Mouse (Mus musculus): ENCODE data around the gene Plxna4. TPM values are rescaled to one million over a fixed set of nuclear protein-coding genes. Genes with fewer than 3 reads are reported as not detected.

The Plxna4 gene
- polyA plus RNA-seq, 1 experiment from 2014 or later = 0.91 TPM

DNA sequence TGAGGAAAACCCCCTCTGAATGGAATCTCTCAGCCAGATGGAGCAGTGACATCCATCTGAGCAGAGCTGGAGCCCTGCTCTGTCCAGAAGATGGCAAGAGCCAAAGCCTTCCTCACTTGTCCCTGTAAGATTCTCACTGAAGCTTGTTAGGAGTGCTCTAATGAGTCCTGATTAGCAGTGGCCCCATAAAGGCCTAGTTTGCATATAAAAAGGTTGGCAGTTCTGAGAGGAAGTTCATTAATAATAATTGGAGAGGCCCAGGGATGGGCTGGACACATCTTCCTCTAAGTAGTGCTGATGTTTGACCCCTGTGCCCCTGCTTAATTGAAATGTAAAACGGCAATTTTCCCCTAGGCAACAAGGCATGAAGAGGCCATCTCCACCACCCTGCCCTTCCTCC, 361.4 kb downstream of the Plxna4 start:
- Histone ChIP-seq H3K4me3 (ENCODE audit: low read depth, low read length) (no peak overlapping the region), H3K9ac (ENCODE audit: low read depth, low read length) (no peak overlapping the region), H3K27me3 (replicated peaks; ENCODE audit: control insufficient read depth, insufficient read depth, low read length) (no peaks in the 10 kb centered on the region), H3K27ac (ENCODE audit: low read depth, low read length) (no peak overlapping the region), H3K4me1 (replicated peaks; ENCODE audit: control insufficient read depth, insufficient read depth, low read length) (no peaks in the 10 kb centered on the region), H3K9me3 (ENCODE audit: control insufficient read depth) (no peaks in the 10 kb centered on the region), H3K36me3 (ENCODE audit: control insufficient read depth, insufficient read depth) (no peaks in the 10 kb centered on the region), H3K4me2 (replicated peaks; ENCODE audit: low read depth) (no peak overlapping the region)
- ATAC-seq = no peak
- WGBS = 65% methylated on average over 1 of the region's 1 CpGs
- no peak for TF ChIP-seq CTCF (IDR thresholded peaks at IDR 0.05; ENCODE audit: low read depth)

DNA sequence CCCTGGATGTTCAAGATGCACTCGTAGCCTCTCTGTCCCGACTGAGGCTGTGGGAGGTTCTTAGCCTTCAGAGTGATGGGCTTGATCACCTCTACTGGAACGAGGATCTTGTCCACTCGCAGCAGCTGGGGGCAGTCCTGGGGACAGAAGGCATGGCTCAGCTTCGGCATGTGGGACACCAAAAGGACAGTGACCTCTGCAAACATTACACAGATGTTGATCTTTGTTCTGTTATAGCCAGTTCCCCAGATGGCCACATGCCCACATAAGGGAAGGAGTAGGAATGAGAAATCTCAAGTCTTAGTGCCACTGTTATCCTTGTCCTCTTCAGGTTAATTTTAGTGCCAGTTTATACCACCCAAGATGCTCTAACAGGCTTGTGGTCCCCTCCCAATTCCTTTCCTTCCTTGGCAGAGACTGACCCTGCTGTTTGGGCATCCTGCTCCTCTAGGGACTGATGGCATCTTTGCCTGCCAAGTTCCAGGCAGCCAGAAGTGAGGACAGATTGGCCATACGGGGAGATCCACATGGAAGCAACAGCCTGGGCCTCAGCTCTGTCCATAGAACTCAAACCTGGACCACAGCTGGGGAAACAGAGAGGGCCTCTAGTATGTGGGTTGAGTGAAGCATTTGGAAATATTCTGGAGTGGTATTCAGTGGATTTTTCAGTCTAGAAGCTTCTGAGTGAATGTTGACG, 363.8 kb downstream of the Plxna4 start:
- no peak for ATAC-seq
- Histone ChIP-seq H3K36me3 (ENCODE audit: control insufficient read depth, insufficient read depth) (no peaks in the 10 kb centered on the region), H3K27me3 (replicated peaks; ENCODE audit: control insufficient read depth, insufficient read depth, low read length) (no peaks in the 10 kb centered on the region), H3K9me3 (ENCODE audit: control insufficient read depth) (no peaks in the 10 kb centered on the region), H3K9ac (ENCODE audit: low read depth, low read length) (no peak overlapping the region), H3K4me3 (ENCODE audit: low read depth, low read length) (no peak overlapping the region), H3K4me1 (replicated peaks; ENCODE audit: control insufficient read depth, insufficient read depth, low read length) (no peaks in the 10 kb centered on the region), H3K27ac (ENCODE audit: low read depth, low read length) (no peak overlapping the region), H3K4me2 (replicated peaks; ENCODE audit: low read depth) (no peak overlapping the region)
- no peak for TF ChIP-seq CTCF (IDR thresholded peaks at IDR 0.05; ENCODE audit: low read depth)
- WGBS = 76% methylated on average over 7 of the region's 7 CpGs

DNA sequence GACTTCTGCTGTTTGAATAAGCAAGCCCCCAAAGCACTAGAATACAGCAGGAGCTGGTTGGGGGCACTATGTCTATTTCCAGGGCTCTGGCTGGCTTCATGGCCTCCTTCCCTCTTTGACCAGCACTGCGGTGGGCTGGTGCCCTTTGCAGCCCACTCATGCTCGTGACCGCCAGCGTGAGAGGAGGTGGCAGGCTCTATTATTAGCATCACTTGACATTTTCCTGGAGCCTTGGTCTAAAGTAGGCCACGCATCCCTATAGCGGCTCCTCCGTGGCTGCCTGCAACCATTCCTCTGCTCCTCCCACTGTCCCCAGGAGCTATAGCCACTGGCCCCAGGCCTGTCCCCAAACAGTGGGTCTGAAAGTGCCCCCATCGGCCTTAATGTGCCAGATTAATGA, 367.2 kb downstream of the Plxna4 start:
- H3K4me1 ChIP-seq (replicated peaks; ENCODE audit: control insufficient read depth, insufficient read depth, low read length) = no peaks in the 10 kb centered on the region
- H3K36me3 ChIP-seq (ENCODE audit: control insufficient read depth, insufficient read depth) = no peaks in the 10 kb centered on the region
- no peak overlapping the region for H3K4me2 ChIP-seq (replicated peaks; ENCODE audit: low read depth)
- no peak for ATAC-seq
- H3K4me3 ChIP-seq (ENCODE audit: low read depth, low read length) = no peak overlapping the region
- no peak overlapping the region for H3K9ac ChIP-seq (ENCODE audit: low read depth, low read length)
- TF ChIP-seq CTCF (IDR thresholded peaks at IDR 0.05; ENCODE audit: low read depth) = no peak
- no peaks in the 10 kb centered on the region for H3K27me3 ChIP-seq (replicated peaks; ENCODE audit: control insufficient read depth, insufficient read depth, low read length)
- no peaks in the 10 kb centered on the region for H3K9me3 ChIP-seq (ENCODE audit: control insufficient read depth)
- 82% methylated on average over 8 of the region's 8 CpGs for WGBS
- H3K27ac ChIP-seq (ENCODE audit: low read depth, low read length) = no peak overlapping the region

DNA sequence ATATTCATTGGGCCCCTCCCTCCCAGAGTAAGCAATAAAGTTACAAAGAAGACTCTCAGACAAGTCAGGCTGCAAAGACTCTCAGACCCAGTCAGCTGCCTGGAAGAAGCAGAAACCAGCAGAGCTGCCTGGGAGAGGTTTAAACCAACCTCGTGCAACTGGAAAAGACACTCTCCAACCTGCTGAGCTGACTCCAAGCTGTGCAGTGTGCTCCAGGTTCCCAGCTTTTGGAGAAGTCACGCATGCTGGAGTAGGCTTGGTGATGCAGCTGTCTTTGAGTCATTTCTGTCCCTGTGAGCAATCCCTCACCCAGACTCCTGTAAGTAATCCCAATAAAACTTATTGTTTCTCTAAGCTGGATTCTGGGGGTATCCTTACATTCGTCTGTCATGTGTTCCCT, 369.4 kb downstream of the Plxna4 start:
- no peak overlapping the region for H3K9ac ChIP-seq (ENCODE audit: low read depth, low read length)
- H3K4me3 ChIP-seq (ENCODE audit: low read depth, low read length) = no peak overlapping the region

DNA sequence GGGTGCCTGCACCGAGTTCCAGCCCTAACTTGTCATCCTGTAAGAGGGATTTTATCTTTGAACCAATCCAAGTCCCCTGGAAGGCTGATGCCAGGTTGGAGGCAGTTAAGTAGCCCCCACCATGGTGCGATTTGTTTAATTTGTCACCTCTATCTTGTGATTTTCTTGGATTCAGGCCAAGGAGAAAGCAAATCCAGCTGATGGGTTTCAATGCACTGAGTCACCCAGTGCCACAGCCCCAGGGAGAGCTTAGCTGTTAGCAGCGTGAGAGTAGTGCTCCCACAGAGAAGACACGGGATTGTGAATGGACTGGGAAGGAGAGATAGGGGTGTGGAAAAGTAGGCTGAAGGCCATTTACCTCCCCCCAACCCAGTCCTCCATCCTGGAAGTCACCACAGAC, 375.6 kb downstream of the Plxna4 start:
- Histone ChIP-seq H3K9me3 (ENCODE audit: control insufficient read depth) (no peaks in the 10 kb centered on the region), H3K27me3 (replicated peaks; ENCODE audit: control insufficient read depth, insufficient read depth, low read length) (no peaks in the 10 kb centered on the region), H3K36me3 (ENCODE audit: control insufficient read depth, insufficient read depth) (no peaks in the 10 kb centered on the region), H3K9ac (ENCODE audit: low read depth, low read length) (no peak overlapping the region), H3K27ac (ENCODE audit: low read depth, low read length) (no peak overlapping the region), H3K4me2 (replicated peaks; ENCODE audit: low read depth) (no peak overlapping the region), H3K4me3 (ENCODE audit: low read depth, low read length) (no peak overlapping the region), H3K4me1 (replicated peaks; ENCODE audit: control insufficient read depth, insufficient read depth, low read length) (no peaks in the 10 kb centered on the region)
- no peak for ATAC-seq
- WGBS = 60% methylated on average over 4 of the region's 4 CpGs
- no peak for TF ChIP-seq CTCF (IDR thresholded peaks at IDR 0.05; ENCODE audit: low read depth)

More for the DNA sequence above, 369.4 kb downstream of the Plxna4 start:
- Histone ChIP-seq H3K9me3 (ENCODE audit: control insufficient read depth) (no peaks in the 10 kb centered on the region), H3K27ac (ENCODE audit: low read depth, low read length) (no peak overlapping the region), H3K36me3 (ENCODE audit: control insufficient read depth, insufficient read depth) (no peaks in the 10 kb centered on the region), H3K4me1 (replicated peaks; ENCODE audit: control insufficient read depth, insufficient read depth, low read length) (no peaks in the 10 kb centered on the region), H3K4me2 (replicated peaks; ENCODE audit: low read depth) (no peak overlapping the region), H3K27me3 (replicated peaks; ENCODE audit: control insufficient read depth, insufficient read depth, low read length) (no peaks in the 10 kb centered on the region)
- ATAC-seq = no peak
- no peak for TF ChIP-seq CTCF (IDR thresholded peaks at IDR 0.05; ENCODE audit: low read depth)
- 80% methylated on average over 3 of the region's 3 CpGs for WGBS

DNA sequence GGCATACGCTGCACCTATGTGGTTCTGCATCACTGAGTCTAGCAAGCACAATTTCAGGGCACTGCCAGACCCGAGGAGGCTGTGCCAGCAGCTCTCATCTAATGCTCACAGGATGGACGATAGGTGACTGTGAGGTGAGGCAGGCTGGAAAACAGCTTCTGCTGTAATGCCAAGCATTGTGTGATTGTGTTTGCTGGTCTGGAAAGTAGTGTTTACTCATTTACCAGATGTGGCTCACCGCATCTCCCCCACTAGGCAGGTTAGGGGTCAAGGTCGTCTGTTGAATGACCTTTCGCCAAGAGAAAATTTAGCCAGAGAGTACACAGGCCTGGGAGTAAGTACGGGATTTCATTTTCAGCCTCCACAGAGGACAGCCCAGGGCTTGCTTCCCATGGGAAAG, 377.9 kb downstream of the Plxna4 start:
- H3K27me3 ChIP-seq (replicated peaks; ENCODE audit: control insufficient read depth, insufficient read depth, low read length) = no peaks in the 10 kb centered on the region
- no peak for ATAC-seq
- H3K27ac ChIP-seq (ENCODE audit: low read depth, low read length) = no peak overlapping the region
- 71% methylated on average over 7 of the region's 7 CpGs for WGBS
- no peaks in the 10 kb centered on the region for H3K36me3 ChIP-seq (ENCODE audit: control insufficient read depth, insufficient read depth)
- TF ChIP-seq CTCF (IDR thresholded peaks at IDR 0.05; ENCODE audit: low read depth) = no peak
- H3K4me1 ChIP-seq (replicated peaks; ENCODE audit: control insufficient read depth, insufficient read depth, low read length) = no peaks in the 10 kb centered on the region
- H3K4me3 ChIP-seq (ENCODE audit: low read depth, low read length) = no peak overlapping the region
- H3K9me3 ChIP-seq (ENCODE audit: control insufficient read depth) = no peaks in the 10 kb centered on the region
- H3K4me2 ChIP-seq (replicated peaks; ENCODE audit: low read depth) = no peak overlapping the region
- H3K9ac ChIP-seq (ENCODE audit: low read depth, low read length) = no peak overlapping the region

DNA sequence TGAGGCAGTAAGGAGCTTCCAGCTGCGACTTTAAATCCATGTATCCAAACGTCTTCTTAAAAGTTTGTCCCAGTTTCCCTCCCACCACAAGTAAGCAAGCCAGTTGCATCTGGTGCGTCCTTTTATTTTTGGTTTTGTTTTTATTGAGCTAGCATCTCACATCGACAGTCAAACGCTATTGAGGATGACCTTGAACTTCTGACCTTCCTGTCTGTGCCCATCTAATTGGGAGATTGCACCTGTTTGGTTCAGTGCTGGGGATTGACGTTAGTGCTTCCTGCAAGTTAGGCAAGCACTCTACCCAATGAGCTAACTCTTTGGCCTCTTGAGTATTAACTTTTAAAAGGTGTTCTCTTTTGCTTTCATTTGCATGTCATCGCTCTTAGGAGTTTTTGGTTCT, 379.0 kb downstream of the Plxna4 start:
- H3K4me1 ChIP-seq (replicated peaks; ENCODE audit: control insufficient read depth, insufficient read depth, low read length) = no peaks in the 10 kb centered on the region
- no peak for TF ChIP-seq CTCF (IDR thresholded peaks at IDR 0.05; ENCODE audit: low read depth)
- no peak overlapping the region for H3K4me2 ChIP-seq (replicated peaks; ENCODE audit: low read depth)
- H3K27ac ChIP-seq (ENCODE audit: low read depth, low read length) = no peak overlapping the region
- WGBS = 74% methylated on average over 7 of the region's 7 CpGs
- no peaks in the 10 kb centered on the region for H3K27me3 ChIP-seq (replicated peaks; ENCODE audit: control insufficient read depth, insufficient read depth, low read length)
- ATAC-seq = no peak
- H3K36me3 ChIP-seq (ENCODE audit: control insufficient read depth, insufficient read depth) = no peaks in the 10 kb centered on the region
- no peaks in the 10 kb centered on the region for H3K9me3 ChIP-seq (ENCODE audit: control insufficient read depth)
- H3K9ac ChIP-seq (ENCODE audit: low read depth, low read length) = no peak overlapping the region
- no peak overlapping the region for H3K4me3 ChIP-seq (ENCODE audit: low read depth, low read length)
